Mouse (Mus musculus): ENCODE data around the gene Odf3l1.

Odf3l1 gene

GRCm38 (mm10) chr9:56841864-56842263 lies 22.6 kb downstream of the Odf3l1 start:
- DNase-seq = no peak

- no peak for DNase-seq
Measured at GRCm38 (mm10) chr9:56840721-56841120, 23.8 kb downstream of the Odf3l1 start.

GRCm38 (mm10) chr9:56835152-56835551 lies 29.3 kb downstream of the Odf3l1 start:
- DNase-seq = no peak

- no peak for DNase-seq
Measured at GRCm38 (mm10) chr9:56832900-56833299, 31.6 kb downstream of the Odf3l1 start.

GRCm38 (mm10) chr9:56831904-56832303 lies 32.6 kb downstream of the Odf3l1 start:
- no peak for DNase-seq

- DNase-seq = no peak
Measured at GRCm38 (mm10) chr9:56830162-56830561, 34.3 kb downstream of the Odf3l1 start.

- DNase-seq = no peak
Measured at GRCm38 (mm10) chr9:56828841-56829240, 35.6 kb downstream of the Odf3l1 start.

GRCm38 (mm10) chr9:56828146-56828545 lies 36.3 kb downstream of the Odf3l1 start:
- no peak for DNase-seq

GRCm38 (mm10) chr9:56825476-56826213 lies 38.8 kb downstream of the Odf3l1 start:
- no peak for DNase-seq

- no peak for DNase-seq
Measured at GRCm38 (mm10) chr9:56824900-56825299, 39.6 kb downstream of the Odf3l1 start.

- DNase-seq = no peak
Measured at GRCm38 (mm10) chr9:56810916-56811315, 53.6 kb downstream of the Odf3l1 start.

- DNase-seq = no peak
Measured at GRCm38 (mm10) chr9:56807990-56808389, 56.5 kb downstream of the Odf3l1 start.

GRCm38 (mm10) chr9:56803146-56803545 lies 61.3 kb downstream of the Odf3l1 start:
- no peak for DNase-seq
